Mouse (Mus musculus) MEL (cell line): ENCODE data around the gene Golm1.

Experiments
- BHLHE40 ChIP-seq: IDR thresholded peaks from 2 replicates; pipeline ENCODE4 v1.6.1; 2012; ENCODE audit warnings: low read depth, mild to moderate bottlenecking, inconsistent platforms, low read length, improper control_type of control experiment, borderline replicate concordance
- CTCF ChIP-seq, 3 experiments: IDR thresholded peaks in 2 of 3; conservative IDR thresholded peaks in 1 of 3; 2 replicates each; pipeline ENCODE4 v1.5.1; 2011 to 2012; ENCODE audit warnings: low read length in 3 of 3, low read depth in 2 of 3, mild to moderate bottlenecking in 2 of 3, improper control_type of control experiment in 1 of 3, inconsistent platforms in 1 of 3, mixed read lengths in 1 of 3, moderate library complexity in 1 of 3; ENCODE audit not compliant: control insufficient read depth in 1 of 3, insufficient read depth in 1 of 3, poor library complexity in 1 of 3, severe bottlenecking in 1 of 3
- E2F4 ChIP-seq: IDR thresholded peaks from 2 replicates; pipeline ENCODE4 v1.6.1; 2011; ENCODE audit warnings: low read depth, low read length, improper control_type of control experiment, borderline replicate concordance
- ELF1 ChIP-seq: IDR thresholded peaks from 2 replicates; pipeline ENCODE4 v1.6.1; 2014; ENCODE audit warnings: low read depth, mild to moderate bottlenecking, inconsistent platforms, low read length, improper control_type of control experiment, moderate library complexity
- EP300 ChIP-seq, 2 experiments: IDR thresholded peaks; 2 replicates each; pipeline ENCODE4 v1.6.1; 2011; ENCODE audit warnings: improper control_type of control experiment in 2 of 2, low read length in 2 of 2, low read depth in 1 of 2, mild to moderate bottlenecking in 1 of 2
- ETS1 ChIP-seq: IDR thresholded peaks from 2 replicates; pipeline ENCODE4 v1.6.1; 2012; ENCODE audit warnings: low read depth, mild to moderate bottlenecking, inconsistent platforms, low read length, improper control_type of control experiment, moderate library complexity
- HCFC1 ChIP-seq: IDR thresholded peaks from 2 replicates; pipeline ENCODE4 v1.6.1; 2012; ENCODE audit warnings: low read depth, mild to moderate bottlenecking, inconsistent platforms, low read length, improper control_type of control experiment, moderate library complexity
- MAFK ChIP-seq: IDR thresholded peaks from 2 replicates; pipeline ENCODE4 v1.6.1; 2011; ENCODE audit warnings: low read depth, mild to moderate bottlenecking, low read length, improper control_type of control experiment, borderline replicate concordance
- MXI1 ChIP-seq: IDR thresholded peaks from 2 replicates; pipeline ENCODE4 v1.6.1; 2011; ENCODE audit warnings: mild to moderate bottlenecking, low read depth, low read length, improper control_type of control experiment
- MYB ChIP-seq: IDR thresholded peaks from 2 replicates; pipeline ENCODE4 v1.6.1; 2011; ENCODE audit warnings: mild to moderate bottlenecking, low read depth, low read length, improper control_type of control experiment
- POLR2A ChIP-seq, 2 experiments: IDR thresholded peaks; 2 replicates each; pipeline ENCODE4 v1.6.1; 2011 to 2012; ENCODE audit warnings: low read length in 2 of 2, mild to moderate bottlenecking in 2 of 2, control low read depth in 1 of 2, improper control_type of control experiment in 1 of 2, low read depth in 1 of 2, moderate library complexity in 1 of 2; ENCODE audit not compliant: control insufficient read depth in 1 of 2, insufficient read depth in 1 of 2, poor library complexity in 1 of 2
- SIN3A ChIP-seq: IDR thresholded peaks from 2 replicates; pipeline ENCODE4 v1.6.1; 2012; ENCODE audit warnings: low read length, improper control_type of control experiment, inconsistent platforms
- USF1 ChIP-seq: IDR thresholded peaks from 2 replicates; pipeline ENCODE4 v1.6.1; 2014; ENCODE audit warnings: low read depth, mild to moderate bottlenecking, inconsistent platforms, low read length, improper control_type of control experiment, moderate library complexity
- ZC3H11A ChIP-seq: IDR thresholded peaks from 2 replicates; pipeline ENCODE4 v1.6.1; 2012; ENCODE audit warnings: low read depth, mild to moderate bottlenecking, inconsistent platforms, low read length, improper control_type of control experiment

DNA sequence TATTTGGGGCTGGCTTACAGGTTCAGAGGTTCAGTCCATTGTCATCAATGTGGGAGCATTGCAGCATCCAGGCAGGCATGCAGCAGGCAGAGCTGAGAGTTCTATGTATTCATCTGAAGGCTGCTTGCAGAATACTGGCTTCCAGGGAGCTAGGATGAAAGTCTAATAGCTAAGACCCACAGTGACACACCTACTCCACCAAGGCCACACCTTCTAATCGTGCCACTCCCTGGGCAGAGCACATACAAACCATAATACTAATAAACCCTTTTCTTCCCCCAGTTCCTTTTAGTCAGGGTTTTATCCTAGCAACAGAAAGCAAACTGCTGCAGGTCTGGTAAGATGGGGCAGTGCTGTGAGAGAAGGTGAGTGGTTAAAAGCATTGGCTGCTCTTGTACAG, 83.0 kb downstream of the Golm1 start:
- no peak for TF ChIP-seq CTCF (IDR thresholded peaks at IDR 0.05 in 2 of 3, conservative IDR thresholded peaks at IDR 0.05 in 1 of 3; ENCODE audit: control insufficient read depth in 1 of 3, insufficient read depth in 1 of 3, low read depth in 2 of 3, low read length in 3 of 3, poor library complexity in 1 of 3, severe bottlenecking in 1 of 3)
- TF ChIP-seq POLR2A (IDR thresholded peaks at IDR 0.05; ENCODE audit: control insufficient read depth in 1 of 2, insufficient read depth in 1 of 2, low read depth in 1 of 2, low read length in 2 of 2, poor library complexity in 1 of 2) = no peak
- TF ChIP-seq HCFC1 = no peak
- no peak for TF ChIP-seq ZC3H11A
- TF ChIP-seq ETS1 = no peak
- no peak for TF ChIP-seq E2F4
- no peak for TF ChIP-seq ELF1
- TF ChIP-seq SIN3A = no peak
- TF ChIP-seq MAFK = no peak
- TF ChIP-seq USF1 = no peak
- no peak for TF ChIP-seq MYB
- no peak for TF ChIP-seq BHLHE40
- TF ChIP-seq EP300 (IDR thresholded peaks at IDR 0.05; ENCODE audit: low read depth in 1 of 2, low read length in 2 of 2) = no peak
- no peak for TF ChIP-seq MXI1
